Mouse (Mus musculus) left cerebral cortex, adult 18-20 months (tissue): Measurements from ENCODE around the gene Ncoa4. TPM values are rescaled to one million over a fixed set of nuclear protein-coding genes. Genes with fewer than 3 reads are reported as not detected.
"Not testable (repeated sequence)": the region's sequence is repeated elsewhere in the genome, so short reads cannot be mapped to it uniquely, and the experiment has no call there.

Experiments used
- DNase-seq, 2 experiments: peaks; one replicate each; pipeline ENCODE4 v3.0.0; 2021 to 2022; ENCODE audit warnings: low spot score in 2 of 2, mixed read lengths in 1 of 2
- long read RNA-seq, 2 experiments: library from polyadenylated mRNA; stranded (forward); transcript quantifications; one replicate each; pipeline ENCODE4 v2.0.0; 2021
- total RNA-seq, 2 experiments: library from RNA; stranded (reverse); gene quantifications; 2 replicates each; pipeline ENCODE4 v1.2.3; 2021

Gene Ncoa4
- 10 to 100 TPM; 96.8 to 97.3 TPM for total RNA-seq
- long read RNA-seq, experiment 1, full-length matches to known transcripts: 91 of 115 reads
- long read RNA-seq, experiment 1, partial matches to known transcripts: 4 of 115 reads
- long read RNA-seq, experiment 1, other reads (novel, unspliced or antisense): 20 of 115 reads
- long read RNA-seq, experiment 2, full-length matches to known transcripts: 63 of 74 reads
- long read RNA-seq, experiment 2, partial matches to known transcripts: 5 of 74 reads
- long read RNA-seq, experiment 2, other reads (novel, unspliced or antisense): 6 of 74 reads

DNA sequence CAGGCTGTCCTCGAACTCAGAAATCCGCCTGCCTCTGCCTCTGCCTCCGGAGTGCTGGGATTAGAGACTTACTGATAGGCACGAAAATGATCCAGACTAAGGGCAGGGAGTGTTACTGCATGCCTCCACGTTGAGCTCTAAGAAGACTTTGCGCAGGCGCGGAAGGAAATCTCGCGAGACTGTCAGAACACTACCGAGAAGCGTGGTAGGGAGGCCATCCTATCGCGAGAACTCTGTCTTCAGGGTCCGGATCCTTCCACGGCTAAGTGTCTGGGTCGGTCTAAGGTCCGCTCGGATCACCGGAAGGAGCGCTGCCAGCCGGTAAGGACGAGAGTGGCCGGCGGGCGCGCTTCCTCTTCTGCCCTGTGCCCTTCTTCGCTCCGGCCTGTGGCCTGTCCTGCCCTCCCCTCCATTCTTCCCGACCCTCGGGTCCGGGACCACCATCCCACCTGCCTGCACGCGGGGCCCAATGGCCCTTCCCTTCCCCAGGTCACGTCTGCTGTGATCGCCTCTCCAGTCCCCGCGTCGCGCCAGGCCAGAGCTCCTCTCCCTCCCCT lies at the start of gene Ncoa4:
Gene Ncoa4 (plus strand): TSS at position 176 of the 557 bp plus-strand sequence.
- peak; percentile 98 for DNase-seq

GRCm38 (mm10) chr14:32112124-32112523 lies 47.5 kb upstream of the Ncoa4 start:
- not testable (repeated sequence) for DNase-seq

DNA sequence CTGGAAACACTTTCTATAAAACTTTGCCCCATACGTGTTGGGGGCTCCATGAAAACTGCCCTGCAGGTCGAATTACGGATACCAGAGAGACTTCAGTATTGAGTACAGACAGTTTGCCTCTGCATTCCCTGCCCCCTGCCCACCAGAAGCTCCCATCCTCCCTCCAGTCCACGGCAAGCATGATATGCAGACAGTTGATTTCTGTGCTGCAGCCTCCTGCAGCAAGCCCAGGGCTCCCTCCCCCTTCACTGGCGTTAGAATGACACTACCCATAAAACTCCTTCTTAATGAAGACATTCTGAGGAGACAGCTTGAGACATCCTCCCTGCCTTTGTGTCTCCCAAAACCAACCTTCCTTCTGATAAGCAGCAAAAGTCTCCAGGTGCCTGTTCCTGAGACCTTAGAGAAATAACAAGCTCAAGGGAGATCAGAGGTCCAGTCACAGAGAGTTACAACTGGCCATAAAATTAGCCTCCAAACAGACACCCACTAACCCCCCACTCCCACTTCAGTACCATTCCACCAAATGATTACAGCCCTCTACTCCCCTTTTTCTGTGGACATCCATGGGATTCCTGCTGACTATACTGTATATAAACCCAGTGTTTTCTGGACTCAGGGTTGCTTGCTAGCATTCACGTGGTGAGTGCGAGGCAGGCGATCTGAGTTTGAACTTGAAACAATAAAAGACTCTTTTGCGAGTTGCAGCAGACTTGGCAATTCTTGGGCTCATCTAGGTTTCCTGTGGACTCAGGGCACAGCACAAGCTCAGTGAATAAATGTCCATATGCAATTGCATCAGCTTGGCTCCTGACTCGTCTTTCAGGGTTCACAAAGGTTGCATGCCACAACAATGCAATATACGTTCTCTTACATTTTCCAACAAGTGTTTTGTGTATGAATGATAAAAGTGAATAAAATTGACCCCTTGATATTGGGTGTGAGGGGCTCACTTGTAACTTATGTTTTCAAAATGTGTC lies 38.4 kb upstream of the Ncoa4 start:
- DNase-seq: no peak

GRCm38 (mm10) chr14:32121920-32122315 lies 37.7 kb upstream of the Ncoa4 start:
- DNase-seq: no peak

DNA sequence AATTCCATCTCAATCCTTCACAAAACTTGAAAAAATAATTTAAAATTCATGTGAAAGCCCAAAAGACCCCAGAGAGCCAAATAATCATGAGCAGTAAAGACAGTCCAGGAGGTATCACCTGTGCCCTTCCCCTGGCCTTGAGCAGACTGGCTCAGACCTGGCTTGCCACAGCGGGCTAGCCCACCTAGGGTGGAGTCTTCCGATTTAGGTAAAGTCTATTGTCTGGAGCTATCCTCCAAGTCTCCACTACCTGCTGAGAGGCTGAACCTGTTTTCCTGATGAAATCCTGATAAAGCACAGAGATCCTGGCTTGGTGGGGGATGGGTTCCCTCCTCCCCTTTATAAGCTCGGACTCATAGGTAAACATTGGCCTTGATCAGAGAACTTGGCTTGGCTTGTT lies 35.4 kb upstream of the Ncoa4 start:
- DNase-seq: no peak

DNA sequence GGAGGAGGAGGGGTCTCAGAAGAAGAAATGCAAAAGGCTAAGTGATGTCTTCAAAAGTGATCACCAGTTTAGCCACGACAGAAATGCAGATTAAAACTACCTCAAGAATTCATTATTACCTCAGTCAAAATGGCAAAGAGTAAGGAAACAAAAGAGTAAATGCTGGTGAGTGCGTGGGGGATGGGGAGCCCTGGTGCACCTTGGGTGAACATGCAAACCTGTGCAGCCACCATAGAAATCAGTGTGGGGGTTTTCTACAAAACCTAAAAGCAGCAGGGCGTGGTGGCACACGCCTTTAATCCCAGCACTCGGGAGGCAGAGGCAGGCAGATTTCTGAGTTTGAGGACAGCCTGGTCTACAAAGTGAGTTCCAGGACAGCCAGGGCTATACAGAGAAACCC lies 34.4 kb upstream of the Ncoa4 start:
- DNase-seq: not testable (repeated sequence)

DNA sequence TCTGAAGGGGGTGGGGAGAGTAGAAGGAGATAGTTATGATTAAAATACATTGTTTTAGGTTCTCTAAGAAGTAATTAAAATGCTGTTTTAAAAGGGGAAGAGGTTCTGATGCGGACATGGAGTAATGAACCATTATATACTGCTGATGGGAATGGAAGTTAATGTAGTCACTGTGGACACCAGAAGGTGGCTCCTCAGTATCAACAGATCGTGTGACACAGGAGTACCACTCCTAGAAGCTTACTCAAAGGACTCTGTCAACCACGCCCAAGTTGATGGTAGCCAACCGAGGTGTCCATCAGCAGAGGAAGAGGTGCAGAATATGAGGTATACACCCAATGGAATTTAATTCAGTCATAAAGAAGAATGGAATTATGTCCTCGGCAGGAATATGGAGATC lies 31.3 kb upstream of the Ncoa4 start:
- no peak for DNase-seq

DNA sequence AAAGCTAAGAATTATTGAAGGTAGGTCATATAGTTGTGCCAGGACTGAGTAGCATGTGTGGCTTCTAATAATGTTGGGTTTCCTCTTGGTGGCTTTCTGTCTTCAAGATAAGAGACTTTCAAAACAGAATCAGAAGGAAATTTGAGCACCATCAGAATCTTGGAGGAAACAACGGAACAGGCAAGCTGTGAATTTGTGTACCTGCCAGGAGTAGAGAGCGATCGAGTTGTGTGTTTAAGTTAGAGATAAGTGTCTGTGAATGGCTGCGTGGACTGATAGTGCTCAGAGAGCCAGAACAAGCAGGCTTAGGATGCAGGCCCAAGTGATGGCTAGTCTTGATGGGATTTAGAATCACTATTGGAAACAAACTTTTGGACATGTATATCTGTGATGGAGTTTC lies 27.8 kb upstream of the Ncoa4 start:
- DNase-seq: no peak

DNA sequence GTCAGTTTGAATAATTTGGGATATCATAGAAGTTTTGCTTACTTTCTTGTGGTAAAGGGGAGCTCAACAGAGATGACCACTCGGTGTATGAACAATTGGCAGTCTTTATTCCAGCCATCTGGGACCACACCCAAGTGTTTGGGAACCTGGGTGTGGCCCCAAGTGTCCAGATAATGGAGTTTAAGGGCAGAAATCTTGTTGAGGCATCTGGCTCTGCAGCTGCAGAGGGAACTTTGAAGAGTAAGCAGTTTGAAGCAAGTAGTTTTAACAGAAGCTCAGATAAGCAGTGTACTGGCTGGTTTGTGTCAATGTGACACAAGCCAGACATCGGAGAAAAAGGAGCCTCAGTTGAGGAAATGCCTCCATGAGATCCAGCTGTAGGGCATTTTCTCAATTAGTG lies 25.4 kb upstream of the Ncoa4 start:
- DNase-seq: no peak

DNA sequence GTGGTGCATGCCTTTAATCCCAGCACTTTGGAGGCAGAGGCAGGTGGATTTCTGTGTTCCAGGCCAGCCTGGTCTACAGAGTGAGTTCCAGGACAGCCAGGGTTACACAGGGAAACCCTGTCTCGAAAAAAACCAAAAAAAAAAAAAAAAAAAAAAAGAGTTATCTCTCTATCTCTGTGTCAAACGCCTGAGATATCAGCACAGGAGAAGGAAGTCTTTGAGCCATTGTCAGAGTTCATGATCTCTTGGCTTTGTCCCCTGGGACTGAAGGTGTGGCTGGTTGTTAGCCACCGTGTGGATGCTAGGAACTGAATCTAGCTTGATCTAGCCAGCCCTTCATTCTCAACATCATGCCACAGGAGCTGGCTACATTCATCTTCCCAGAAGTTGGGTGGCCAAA lies 23.2 kb upstream of the Ncoa4 start:
- DNase-seq: not testable (repeated sequence)

DNA sequence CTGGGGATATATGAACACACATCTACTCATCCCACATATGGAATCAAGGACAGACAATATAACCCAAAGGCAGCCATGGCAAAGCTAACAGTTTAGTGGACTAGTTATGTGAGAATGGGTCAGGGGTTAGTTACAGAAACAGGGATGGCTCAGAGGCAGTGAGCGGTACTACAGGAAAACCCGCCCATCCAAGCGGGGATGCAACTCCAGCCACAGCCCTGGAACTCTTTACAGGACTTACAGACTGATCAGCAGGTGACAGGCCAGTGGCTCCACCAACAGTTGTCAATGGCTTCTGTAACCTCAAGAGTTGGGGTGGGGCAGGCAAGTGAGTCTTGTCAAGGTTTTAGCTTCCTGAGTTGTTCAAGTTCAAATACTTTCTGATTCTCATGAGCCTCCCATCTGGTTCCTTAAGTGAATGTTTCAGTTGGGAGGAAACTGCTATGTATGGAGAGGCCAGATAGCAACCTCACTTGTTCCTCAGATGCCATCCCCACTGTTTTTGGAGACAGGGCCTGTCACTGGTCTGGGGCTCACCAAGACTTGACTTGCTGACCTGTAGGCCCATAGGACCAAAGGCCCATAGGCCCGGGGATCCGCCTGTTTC lies 19.2 kb upstream of the Ncoa4 start:
- no peak for DNase-seq

GRCm38 (mm10) chr14:32141723-32142122 lies 17.9 kb upstream of the Ncoa4 start, which contains the start of gene Msmb:
Msmb (plus strand) TSS chr14:32142023.
- no peak for DNase-seq

DNA sequence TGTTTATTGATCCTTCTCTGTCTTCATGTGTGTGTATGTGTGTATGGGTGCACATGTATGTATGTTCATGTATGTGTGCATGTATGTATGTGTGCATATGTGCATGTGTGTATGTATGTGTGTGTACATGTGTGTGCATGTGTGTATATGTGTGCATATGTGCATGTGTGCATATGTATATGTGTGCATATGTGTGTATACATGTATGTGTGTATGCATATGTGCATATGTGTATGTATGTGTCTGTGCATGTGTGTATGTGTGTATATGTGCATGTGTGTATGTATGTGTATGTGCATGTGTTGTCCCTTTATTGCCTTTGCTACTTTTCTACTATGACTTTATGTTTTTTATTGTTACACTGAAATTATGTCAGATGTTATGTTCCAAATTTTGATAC lies 14.9 kb upstream of the Ncoa4 start:
- DNase-seq: no peak

- DNase-seq: no peak
These were observed 14.3 kb upstream of the Ncoa4 start for GRCm38 (mm10) chr14:32145401-32145800.

DNA sequence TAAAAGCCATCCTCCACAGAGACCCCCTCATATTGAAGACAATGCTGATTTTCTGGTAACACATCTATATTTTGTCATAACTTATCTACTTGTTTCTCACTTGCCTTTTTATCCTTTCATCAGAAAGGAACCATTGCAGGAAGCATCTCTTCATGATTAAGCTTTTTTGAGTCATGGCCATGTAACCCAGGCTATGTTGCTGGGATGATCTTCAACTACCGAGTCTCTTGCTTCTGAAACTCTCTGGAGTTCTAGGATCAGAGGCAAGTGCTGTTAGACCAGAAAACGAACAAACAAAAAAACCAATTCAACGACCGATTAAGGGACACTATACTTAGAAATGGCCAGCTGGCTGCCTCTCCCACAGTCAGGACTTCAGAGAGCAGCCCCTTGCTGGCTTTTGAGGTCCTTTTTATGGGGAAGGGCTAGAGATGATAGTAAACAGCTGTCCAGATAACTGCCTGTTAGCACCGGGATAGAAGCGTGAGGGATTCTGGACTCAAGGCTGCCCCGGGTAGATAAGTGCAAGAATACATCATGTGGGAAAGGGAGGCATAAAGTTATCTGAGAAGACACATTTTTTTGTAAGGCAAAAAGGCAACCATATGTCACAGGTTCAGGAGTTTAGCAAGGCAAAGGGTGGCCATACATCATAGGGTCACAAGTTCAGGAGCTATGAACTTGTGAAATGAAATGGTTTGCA lies 13.7 kb upstream of the Ncoa4 start:
- no peak for DNase-seq

- no peak for DNase-seq
These were observed 13.1 kb upstream of the Ncoa4 start for GRCm38 (mm10) chr14:32146578-32146977.

DNA sequence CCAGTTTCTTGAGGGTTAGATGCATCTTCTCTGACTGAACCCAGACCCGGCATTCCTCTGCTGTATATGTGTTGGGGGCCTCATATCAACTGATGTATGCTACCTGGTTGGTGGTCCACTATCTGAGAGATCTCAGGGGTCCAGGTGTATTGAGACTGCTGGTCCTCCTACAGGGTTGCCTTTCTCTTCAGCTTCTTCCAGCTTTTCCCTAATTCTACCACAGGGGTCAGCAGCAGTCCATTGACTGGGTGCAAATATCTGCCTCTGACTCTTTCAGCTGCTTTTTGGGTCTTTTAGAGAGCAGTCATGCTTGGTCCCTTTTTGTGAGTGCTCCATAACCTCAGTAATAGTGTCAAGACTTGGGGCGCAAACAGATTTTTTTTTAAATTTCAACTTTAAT lies 8.8 kb upstream of the Ncoa4 start:
- no peak for DNase-seq

GRCm38 (mm10) chr14:32152243-32152965 lies 7.3 kb upstream of the Ncoa4 start:
- no peak for DNase-seq

GRCm38 (mm10) chr14:32153156-32153555 lies 6.5 kb upstream of the Ncoa4 start:
- no peak for DNase-seq

GRCm38 (mm10) chr14:32154758-32155157 lies 4.9 kb upstream of the Ncoa4 start:
- no peak for DNase-seq
